Mouse (Mus musculus) testis, adult 2 months (tissue): ENCODE data around the gene Qprt.

Source experiments
- CTCF ChIP-seq: fragments of 200-500 bp; IDR thresholded peaks from 2 replicates; pipeline ENCODE4 v1.5.1; 2012; ENCODE audit warnings: low read depth, mild to moderate bottlenecking, inconsistent platforms, low read length, moderate library complexity; ENCODE audit not compliant: control insufficient read depth, insufficient read depth, insufficient replicate concordance
- POLR2A ChIP-seq: fragments of 200-500 bp; IDR thresholded peaks from 2 replicates; pipeline ENCODE4 v1.6.1; 2012; ENCODE audit warnings: low read depth, mild to moderate bottlenecking, inconsistent platforms, low read length, moderate library complexity; ENCODE audit not compliant: control insufficient read depth

DNA sequence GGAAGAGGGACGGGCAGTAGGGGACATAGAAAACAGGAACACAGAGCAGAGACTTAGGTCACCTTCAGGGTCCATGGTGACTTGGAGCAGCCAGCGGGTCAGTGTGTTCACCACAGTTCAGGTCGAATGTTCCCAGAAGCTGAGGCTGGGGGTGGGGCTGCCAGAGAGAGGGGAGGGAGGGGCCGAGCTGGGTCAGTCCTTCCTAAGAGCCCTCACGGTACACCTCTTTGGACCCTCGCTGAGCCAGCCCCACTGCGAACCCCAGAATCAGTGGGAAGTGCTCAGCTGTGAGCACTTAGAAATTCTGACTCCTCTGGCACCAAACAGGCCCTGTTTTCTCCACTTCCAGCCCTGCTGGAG is at the start of gene Qprt:
- TF ChIP-seq CTCF (no peak), POLR2A (no peak)
